Mouse (Mus musculus): ENCODE measurements around the gene Nectin1.

DNA sequence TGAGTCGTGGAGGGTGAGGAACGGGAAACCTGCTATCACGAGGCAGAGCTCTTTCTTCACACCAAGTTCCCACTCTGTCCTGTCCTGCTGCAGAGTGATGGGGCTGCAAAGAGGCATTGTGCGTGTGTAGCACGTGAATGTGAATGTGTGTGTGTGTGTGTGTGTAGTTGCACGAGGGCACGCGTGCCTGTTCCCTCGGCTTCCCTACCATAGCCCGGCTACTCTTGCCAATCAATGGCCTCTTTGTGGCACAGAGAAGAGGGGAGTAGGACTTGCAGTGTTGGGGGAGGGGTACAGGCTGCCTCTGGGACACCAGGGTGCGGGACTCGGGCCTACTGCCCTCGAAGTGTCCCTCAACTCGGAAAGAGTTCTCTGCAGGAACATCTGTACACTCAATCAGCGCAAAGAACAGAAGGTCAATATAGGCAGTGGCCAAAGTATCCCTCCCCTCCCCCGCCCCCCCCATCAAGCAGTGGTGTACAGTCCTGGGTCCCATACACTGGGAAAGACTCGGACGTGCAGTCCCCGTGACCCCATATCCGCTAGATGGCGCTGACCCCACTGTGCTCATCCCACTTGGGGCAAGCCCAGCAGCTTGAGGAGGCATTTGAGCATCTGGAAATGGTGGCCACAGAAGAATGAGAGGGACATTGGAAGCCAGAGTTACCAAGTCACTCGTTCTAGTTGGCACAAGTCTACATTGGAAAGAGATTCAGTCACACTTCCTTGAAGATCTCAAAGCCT, 13.3 kb upstream of the Nectin1 start:
- peak; percentile 83 for TF ChIP-seq CTCF (IDR thresholded peaks at IDR 0.05)
- no peak for TF ChIP-seq EP300 (IDR thresholded peaks at IDR 0.05)
